Mouse (Mus musculus) heart, postnatal 0 days (tissue): ENCODE data around the gene Unc13b.

Experiments
- CTCF ChIP-seq: IDR thresholded peaks from 2 replicates; pipeline ENCODE4 v1.5.1; 2016; ENCODE audit warnings: antibody characterized with exemption, control low read depth, low read depth
- EP300 ChIP-seq: IDR thresholded peaks from 2 replicates; pipeline ENCODE4 v1.6.1; 2016; ENCODE audit warnings: antibody characterized with exemption, low read depth

- TF ChIP-seq CTCF: no peak
- TF ChIP-seq EP300: no peak
Observed at GRCm38 (mm10) chr4:43177126-43177525, 118.4 kb downstream of the Unc13b start.
